Mouse (Mus musculus) kidney, adult 9 months (tissue): ENCODE results near the gene Fgf3.
"Not testable (repeated sequence)": the region's sequence is repeated elsewhere in the genome, so short reads cannot be mapped to it uniquely, and the experiment has no call there.

Experiments used
- DNase-seq: peaks from one replicate; pipeline ENCODE4 v3.0.0; 2022

Gene Fgf3

DNA sequence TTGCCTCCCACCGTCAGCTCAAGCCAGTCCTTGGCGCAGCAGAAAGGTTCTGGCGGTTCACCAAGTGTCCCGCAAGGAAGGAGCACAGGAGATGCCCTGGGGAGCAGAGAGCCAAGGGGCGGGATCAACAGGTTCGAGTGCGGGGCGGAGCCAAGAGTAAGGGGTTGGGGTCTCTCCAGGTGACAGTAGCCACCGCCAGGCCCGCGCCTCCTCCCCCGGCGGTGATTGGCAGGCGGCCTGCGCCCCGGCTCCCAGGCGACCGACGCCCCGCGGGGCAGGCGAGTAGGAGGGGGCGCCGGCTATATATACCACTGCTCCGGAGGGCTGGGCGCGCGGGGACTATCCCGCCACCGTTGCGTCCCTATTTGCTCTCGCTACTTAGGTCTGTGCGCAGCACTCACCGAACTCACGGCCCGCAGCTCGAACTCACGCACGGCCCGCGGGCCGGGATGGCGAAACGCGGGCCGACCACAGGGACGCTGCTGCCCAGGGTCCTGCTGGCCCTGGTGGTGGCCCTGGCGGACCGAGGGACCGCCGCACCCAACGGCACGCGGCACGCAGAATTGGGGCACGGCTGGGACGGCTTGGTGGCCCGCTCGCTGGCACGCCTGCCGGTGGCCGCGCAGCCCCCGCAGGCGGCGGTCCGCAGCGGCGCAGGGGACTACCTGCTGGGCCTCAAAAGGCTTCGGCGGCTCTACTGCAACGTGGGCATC lies 23.3 kb downstream of the Fgf3 start:
- DNase-seq: no peak

DNA sequence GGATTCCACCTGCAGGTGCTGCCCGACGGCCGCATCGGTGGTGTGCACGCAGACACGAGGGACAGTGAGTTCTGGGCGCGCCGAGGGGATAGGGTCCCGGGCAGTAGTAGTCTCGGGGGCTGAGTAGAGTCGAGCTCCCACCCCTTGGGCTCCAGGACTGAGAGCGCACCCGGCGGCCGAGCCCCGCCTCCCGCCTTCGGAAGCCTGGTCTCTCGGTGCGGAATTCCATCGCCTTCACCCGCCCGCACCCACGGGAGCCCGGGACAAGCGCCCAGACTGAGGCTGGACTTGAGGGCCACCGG lies 23.8 kb downstream of the Fgf3 start:
- DNase-seq: no peak

GRCm38 (mm10) chr7:144862126-144862525 lies 24.2 kb downstream of the Fgf3 start:
- no peak for DNase-seq

- DNase-seq: no peak
Measured at GRCm38 (mm10) chr7:144862712-144863111, 24.8 kb downstream of the Fgf3 start.

GRCm38 (mm10) chr7:144863196-144863595 lies 25.3 kb downstream of the Fgf3 start:
- DNase-seq: no peak

DNA sequence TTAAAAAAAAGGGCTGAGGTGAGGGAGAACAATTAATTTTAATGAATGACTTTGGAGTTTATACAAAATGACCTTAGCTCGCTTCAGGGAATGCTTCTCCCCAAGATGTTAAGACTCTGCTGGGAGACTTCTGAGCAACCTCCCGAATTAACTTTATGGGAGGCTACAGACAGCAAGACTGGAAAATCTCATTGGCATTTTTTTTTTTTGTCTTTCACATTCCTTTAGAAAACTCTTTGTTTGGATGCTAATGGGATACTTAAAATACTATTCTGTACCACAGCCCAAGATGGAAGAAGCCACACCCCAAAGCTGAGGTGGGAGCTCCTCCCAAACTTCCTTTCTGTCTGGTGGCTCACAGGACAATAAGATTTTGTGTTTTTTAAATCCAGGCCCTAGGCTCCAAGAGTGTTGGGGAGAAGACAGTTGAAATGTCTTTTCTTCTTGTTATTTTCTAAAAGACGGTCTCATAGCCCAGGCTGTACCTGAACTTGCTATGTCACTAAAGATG lies 26.3 kb downstream of the Fgf3 start:
- DNase-seq: no peak

DNA sequence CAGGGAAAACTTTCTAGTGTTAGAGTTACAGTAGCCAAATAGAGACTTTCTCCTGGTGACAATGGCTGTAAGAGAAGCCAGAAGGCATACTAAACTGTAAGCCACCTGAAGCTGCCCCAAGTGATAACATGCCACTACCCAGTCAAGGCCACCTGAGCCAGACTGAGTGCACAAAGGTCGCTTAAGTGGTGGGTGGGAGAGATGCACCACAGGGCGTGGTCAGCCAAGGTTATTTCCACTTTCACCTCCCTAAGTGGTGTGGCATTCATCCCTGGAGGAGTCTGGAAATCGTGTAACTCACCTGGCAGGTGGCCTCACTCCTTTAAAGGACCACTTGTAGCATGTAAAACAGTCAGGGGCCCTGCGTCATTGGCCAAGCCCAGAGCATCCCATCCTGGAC lies 29.3 kb downstream of the Fgf3 start:
- DNase-seq: no peak

GRCm38 (mm10) chr7:144867602-144868001 lies 29.7 kb downstream of the Fgf3 start:
- no peak for DNase-seq

DNA sequence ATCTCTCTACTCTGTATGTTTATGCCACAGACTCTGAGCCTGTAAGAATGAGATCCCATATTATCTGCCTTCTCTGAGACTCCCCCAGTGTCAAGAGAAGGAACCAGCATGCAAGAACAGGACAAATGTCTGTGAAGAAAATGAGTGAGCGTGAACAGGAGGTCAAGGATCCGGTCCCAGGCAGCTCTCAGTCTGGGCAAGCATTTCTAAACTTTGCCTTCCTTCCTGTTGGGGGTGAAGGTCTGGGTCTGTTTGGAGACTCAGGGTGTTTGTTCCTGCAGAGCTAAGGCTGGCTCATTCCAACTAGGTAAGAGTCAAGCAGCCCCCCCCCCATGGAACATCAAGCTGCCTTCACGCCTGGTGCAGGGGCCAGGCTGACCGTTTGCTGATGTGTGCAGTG lies 34.5 kb downstream of the Fgf3 start:
- no peak for DNase-seq

DNA sequence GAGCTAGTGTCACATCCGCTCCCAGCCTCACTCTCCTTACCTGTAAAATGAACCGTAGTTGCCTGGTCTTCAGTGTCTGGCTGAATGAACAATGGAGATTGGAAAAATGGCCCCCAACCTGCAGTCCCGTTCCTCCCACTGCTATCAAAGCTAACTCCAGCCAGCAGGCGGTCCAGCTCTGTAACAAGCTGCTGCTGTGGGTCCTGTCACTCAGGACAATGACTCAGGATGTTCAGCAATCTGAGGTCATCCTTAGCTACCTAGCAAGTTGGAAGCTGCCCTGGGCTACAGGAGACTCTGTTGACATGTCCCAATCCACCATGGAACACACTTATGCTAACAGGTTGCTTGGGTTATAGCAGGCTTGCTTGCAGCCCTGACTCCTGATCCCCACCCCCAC lies 35.3 kb downstream of the Fgf3 start:
- DNase-seq: no peak

- no peak for DNase-seq
Measured at GRCm38 (mm10) chr7:144874226-144874625, 36.3 kb downstream of the Fgf3 start.

DNA sequence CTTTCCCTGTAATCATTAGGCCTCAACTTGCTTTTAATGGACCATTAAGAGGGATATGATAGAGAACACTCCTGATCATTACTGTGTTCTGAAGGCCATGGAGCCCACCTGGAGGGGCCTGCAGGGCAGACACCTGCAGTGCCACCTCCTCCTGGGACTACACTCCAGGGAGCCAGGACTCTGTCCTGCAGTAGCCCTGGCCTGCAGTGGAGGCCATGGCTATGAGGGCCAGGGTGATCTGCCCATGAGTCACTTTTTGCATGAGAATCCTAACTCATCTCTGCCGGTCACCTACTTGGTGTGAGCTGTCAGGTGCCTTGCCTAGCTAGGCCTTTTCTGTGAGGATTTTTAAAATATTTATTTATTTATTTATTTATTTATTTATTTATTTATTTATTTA lies 40.5 kb downstream of the Fgf3 start:
- no peak for DNase-seq

- DNase-seq: no peak
Measured at GRCm38 (mm10) chr7:144883106-144883505, 45.2 kb downstream of the Fgf3 start.

DNA sequence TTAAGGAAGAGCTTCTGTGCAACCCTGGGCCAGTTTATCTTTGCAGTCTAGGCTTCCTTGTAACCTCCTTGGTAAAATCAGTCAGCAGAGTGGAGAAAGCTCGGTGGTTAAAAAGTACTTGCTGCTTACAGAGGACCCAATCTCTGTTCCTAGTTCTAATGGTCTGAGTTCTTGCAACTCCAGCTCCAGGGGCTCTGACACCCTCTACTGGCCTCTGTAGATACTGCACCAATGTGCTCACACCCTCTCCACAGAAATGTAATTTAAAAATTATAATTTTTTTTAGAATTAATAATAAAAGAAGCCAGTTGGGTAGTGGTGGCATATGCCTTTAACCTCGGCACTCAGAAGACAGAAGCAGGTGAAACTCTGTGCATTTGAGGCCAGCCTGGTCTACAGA lies 49.8 kb downstream of the Fgf3 start:
- no peak for DNase-seq

DNA sequence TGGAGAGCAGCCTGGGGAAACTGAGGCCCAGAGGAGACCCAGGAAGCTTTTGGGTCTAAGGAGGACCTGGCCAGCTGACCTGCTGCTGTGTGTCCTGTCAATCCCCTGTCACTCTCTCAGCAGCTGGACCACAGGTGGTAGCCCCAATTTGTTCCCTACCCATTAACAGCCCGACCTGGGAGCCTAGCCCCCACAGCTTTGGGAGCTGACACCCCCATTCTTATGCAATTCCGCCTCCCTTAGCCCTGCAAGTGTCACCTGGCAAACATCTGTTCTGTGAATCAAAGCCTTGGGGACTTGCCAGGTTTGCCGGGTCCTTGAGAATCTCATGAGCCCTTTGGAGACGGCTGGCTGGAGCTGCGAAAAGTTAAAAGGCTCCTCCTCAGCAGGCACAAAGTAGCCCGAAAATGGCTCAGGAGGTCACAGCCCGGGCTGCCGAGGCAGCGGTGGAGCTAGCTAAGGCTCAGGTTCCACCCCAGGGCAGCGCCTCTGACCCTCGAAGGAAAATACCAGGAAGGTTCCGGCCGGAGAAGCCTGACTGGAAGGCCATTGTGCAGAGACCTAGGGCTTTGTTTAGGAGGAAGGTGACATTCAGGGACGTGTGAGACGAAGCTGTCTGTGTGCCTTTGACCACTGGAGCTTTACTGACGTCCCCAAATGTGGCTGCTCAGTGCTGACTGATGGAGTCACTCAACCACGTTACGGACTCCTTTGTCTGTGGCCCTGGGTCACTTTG lies 50.8 kb downstream of the Fgf3 start:
- DNase-seq: no peak

DNA sequence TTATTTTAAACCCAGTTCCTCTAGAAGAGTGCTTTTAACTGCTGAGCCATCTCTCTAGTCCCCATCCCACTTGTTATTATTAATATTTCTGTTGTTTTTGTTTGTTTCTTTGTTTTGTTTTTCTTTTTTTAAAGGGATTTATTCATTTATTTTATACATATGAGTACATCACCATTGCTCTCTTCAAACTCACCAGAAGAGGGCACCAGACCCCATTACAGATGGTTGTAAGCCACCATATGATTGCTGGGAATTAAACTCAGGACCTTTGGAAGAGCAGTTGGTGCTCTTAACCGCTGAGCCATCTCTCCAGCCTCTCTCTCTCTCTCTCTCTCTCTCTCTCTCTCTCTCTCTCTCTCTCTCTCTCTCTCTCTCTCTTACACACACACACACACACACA lies 52.8 kb downstream of the Fgf3 start:
- not testable (repeated sequence) for DNase-seq

GRCm38 (mm10) chr7:144891863-144892262 lies 54.0 kb downstream of the Fgf3 start:
- DNase-seq: no peak

GRCm38 (mm10) chr7:144892322-144892721 lies 54.4 kb downstream of the Fgf3 start:
- no peak for DNase-seq
